Mouse (Mus musculus) neural tube, embryonic 14.5 days (tissue): ENCODE data around the gene Trim29. TPM values are rescaled to one million over a fixed set of nuclear protein-coding genes. Genes with fewer than 3 reads are reported as not detected.
A peak's percentile ranks its signal among the peaks of the same experiment; 100 is the strongest.

Experiments
- ATAC-seq: fragments of 200-750 bp; cut with Nextera tagmentation; 2 replicates; pipeline ENCODE4 v1.8.0; 2017; ENCODE audit warnings: low read depth, mild to moderate bottlenecking, moderate TSS enrichment, moderate library complexity
- H3K27ac ChIP-seq: fragments of 300-500 bp; sonication (generic); 2 replicates; pipeline ENCODE4 v1.5.1; 2014; ENCODE audit warnings: low read depth, mild to moderate bottlenecking, control low read depth, low read length, moderate library complexity, mixed read lengths
- H3K27me3 ChIP-seq: fragments of 300-500 bp; sonication (generic); 2 replicates; pipeline ENCODE4 v1.6.1; 2014; ENCODE audit warnings: low read length; ENCODE audit not compliant: control insufficient read depth, insufficient read depth
- H3K36me3 ChIP-seq: fragments of 300-500 bp; sonication (generic); 2 replicates; pipeline ENCODE4 v1.6.1; 2014; ENCODE audit warnings: low read length, mixed read lengths; ENCODE audit not compliant: control insufficient read depth, insufficient read depth
- H3K4me1 ChIP-seq: fragments of 300-500 bp; sonication (generic); 2 replicates; pipeline ENCODE4 v1.6.1; 2014; ENCODE audit warnings: low read length; ENCODE audit not compliant: control insufficient read depth, insufficient read depth
- H3K4me2 ChIP-seq: fragments of 300-500 bp; sonication (generic); 2 replicates; pipeline ENCODE4 v1.6.1; 2014; ENCODE audit warnings: mild to moderate bottlenecking, low read depth, low read length, control low read depth
- H3K4me3 ChIP-seq: fragments of 300-500 bp; sonication (generic); 2 replicates; pipeline ENCODE4 v1.5.1; 2014; ENCODE audit warnings: low read depth, low read length, control low read depth, mixed read lengths
- H3K9ac ChIP-seq: fragments of 300-500 bp; sonication (generic); replicated peaks from 2 replicates; pipeline ENCODE4 v1.6.1; 2014; ENCODE audit warnings: low read depth, mild to moderate bottlenecking, control low read depth, low read length, mixed read lengths
- H3K9me3 ChIP-seq: fragments of 300-500 bp; sonication (generic); 2 replicates; pipeline ENCODE4 v1.6.1; 2016; ENCODE audit warnings: low read length; ENCODE audit not compliant: control insufficient read depth
- WGBS: fragments of 180-500 bp; shearing (Covaris S2); extraction: QIAGEN DNeasy Blood & Tissue Kit; methylation state at CpG from one replicate; pipeline ENCODE4 v1.1.7; 2014; 5-methylcytosine and 5-hydroxymethylcytosine counted together
- polyA plus RNA-seq: library from polyadenylated mRNA; unstranded; fragments of >200 nt; fragmentation: Nextera tagmentation; extraction: Ambion mirVana; gene quantifications from 2 replicates; pipeline ENCODE4 v1.2.1, GENCODE M21; 2014

Trim29 gene
- polyA plus RNA-seq, 1 experiment from 2014 or later: not detected

- no peak overlapping the region for H3K27ac ChIP-seq
- no peaks in the 10 kb centered on the region for H3K36me3 ChIP-seq
- peak overlapping the region; percentile 1; the same call in 1 of the 2 replicates for H3K9ac ChIP-seq
- H3K27me3 ChIP-seq: peaks cover 27% of the 10 kb centered on the region
- H3K4me2 ChIP-seq: 0 out of 2 replicates have a peak overlapping the region, but pooled peaks have one; percentile 19
- no peak overlapping the region for H3K4me3 ChIP-seq
- H3K9me3 ChIP-seq: no peaks in the 10 kb centered on the region
- H3K4me1 ChIP-seq: 0 out of 2 replicates have a peak, but pooled peaks cover 4% of the 10 kb centered on the region
- WGBS: 3% methylated on average over 17 of the region's 17 CpGs
- no peak for ATAC-seq
Measured at GRCm38 (mm10) chr9:43270723-43271252, 39.9 kb upstream of the Trim29 start.

- 0 out of 2 replicates have a peak, but pooled peaks cover 4% of the 10 kb centered on the region for H3K4me1 ChIP-seq
- H3K4me2 ChIP-seq: no peak overlapping the region
- no peaks in the 10 kb centered on the region for H3K9me3 ChIP-seq
- no peaks in the 10 kb centered on the region for H3K36me3 ChIP-seq
- peaks cover 27% of the 10 kb centered on the region for H3K27me3 ChIP-seq
- H3K4me3 ChIP-seq: no peak overlapping the region
- H3K27ac ChIP-seq: no peak overlapping the region
- ATAC-seq: no peak
- no peak overlapping the region for H3K9ac ChIP-seq
- WGBS: 36% methylated on average over 14 of the region's 14 CpGs
Measured at GRCm38 (mm10) chr9:43271761-43272518, 38.7 kb upstream of the Trim29 start.

- Histone ChIP-seq H3K27ac (no peak overlapping the region), H3K36me3 (no peaks in the 10 kb centered on the region), H3K4me3 (no peak overlapping the region), H3K9me3 (no peaks in the 10 kb centered on the region), H3K27me3 (peaks cover 27% of the 10 kb centered on the region), H3K4me2 (no peak overlapping the region), H3K4me1 (0 out of 2 replicates have a peak, but pooled peaks cover 4% of the 10 kb centered on the region), H3K9ac (no peak overlapping the region)
- whole genome bisulfite sequencing: 84% methylated on average over 9 of the region's 9 CpGs
- no peak for ATAC-seq
Measured at GRCm38 (mm10) chr9:43273735-43274134, 36.9 kb upstream of the Trim29 start.

GRCm38 (mm10) chr9:43284284-43284683 lies 26.4 kb upstream of the Trim29 start:
- no peaks in the 10 kb centered on the region for H3K27me3 ChIP-seq
- H3K9me3 ChIP-seq: no peaks in the 10 kb centered on the region
- ATAC-seq: peak; percentile 91
- no peak overlapping the region for H3K9ac ChIP-seq
- WGBS: 4% methylated on average over 6 of the region's 6 CpGs
- H3K36me3 ChIP-seq: no peaks in the 10 kb centered on the region
- H3K4me2 ChIP-seq: no peak overlapping the region
- no peaks in the 10 kb centered on the region for H3K4me1 ChIP-seq
- no peak overlapping the region for H3K27ac ChIP-seq
- H3K4me3 ChIP-seq: no peak overlapping the region

GRCm38 (mm10) chr9:43285281-43285680 lies 25.4 kb upstream of the Trim29 start:
- H3K9ac ChIP-seq: no peak overlapping the region
- no peaks in the 10 kb centered on the region for H3K9me3 ChIP-seq
- no peak for ATAC-seq
- H3K27me3 ChIP-seq: no peaks in the 10 kb centered on the region
- no peak overlapping the region for H3K4me2 ChIP-seq
- 85% methylated on average over 4 of the region's 4 CpGs for WGBS
- no peaks in the 10 kb centered on the region for H3K36me3 ChIP-seq
- no peak overlapping the region for H3K27ac ChIP-seq
- H3K4me1 ChIP-seq: no peaks in the 10 kb centered on the region
- H3K4me3 ChIP-seq: no peak overlapping the region

- no peaks in the 10 kb centered on the region for H3K4me1 ChIP-seq
- no peak overlapping the region for H3K4me2 ChIP-seq
- no peak overlapping the region for H3K27ac ChIP-seq
- 2% methylated on average over 20 of the region's 20 CpGs for WGBS
- H3K27me3 ChIP-seq: no peaks in the 10 kb centered on the region
- no peaks in the 10 kb centered on the region for H3K9me3 ChIP-seq
- no peak overlapping the region for H3K9ac ChIP-seq
- ATAC-seq: peak; percentile 53; the same call in 1 of the 2 replicates
- H3K36me3 ChIP-seq: no peaks in the 10 kb centered on the region
- no peak overlapping the region for H3K4me3 ChIP-seq
Measured at GRCm38 (mm10) chr9:43286870-43287269, 23.8 kb upstream of the Trim29 start.

- Histone ChIP-seq H3K27me3 (no peaks in the 10 kb centered on the region), H3K4me2 (no peak overlapping the region), H3K9me3 (no peaks in the 10 kb centered on the region), H3K4me1 (no peaks in the 10 kb centered on the region), H3K36me3 (no peaks in the 10 kb centered on the region), H3K9ac (no peak overlapping the region), H3K27ac (no peak overlapping the region), H3K4me3 (no peak overlapping the region)
- 84% methylated on average over 6 of the region's 6 CpGs for WGBS
- ATAC-seq: no peak
Measured at GRCm38 (mm10) chr9:43293058-43293457, 17.6 kb upstream of the Trim29 start.

GRCm38 (mm10) chr9:43300394-43300793 lies 10.3 kb upstream of the Trim29 start:
- no peaks in the 10 kb centered on the region for H3K9me3 ChIP-seq
- H3K4me3 ChIP-seq: no peak overlapping the region
- no peaks in the 10 kb centered on the region for H3K27me3 ChIP-seq
- no peaks in the 10 kb centered on the region for H3K36me3 ChIP-seq
- 68% methylated on average over 10 of the region's 10 CpGs for WGBS
- H3K27ac ChIP-seq: no peak overlapping the region
- no peak overlapping the region for H3K4me2 ChIP-seq
- ATAC-seq: no peak
- no peak overlapping the region for H3K9ac ChIP-seq
- H3K4me1 ChIP-seq: no peaks in the 10 kb centered on the region

- Histone ChIP-seq H3K36me3 (no peaks in the 10 kb centered on the region), H3K9ac (no peak overlapping the region), H3K4me2 (no peak overlapping the region), H3K4me1 (no peaks in the 10 kb centered on the region), H3K27me3 (no peaks in the 10 kb centered on the region), H3K9me3 (no peaks in the 10 kb centered on the region), H3K4me3 (no peak overlapping the region), H3K27ac (no peak overlapping the region)
- WGBS: 80% methylated on average over 4 of the region's 4 CpGs
- ATAC-seq: no peak
Measured at GRCm38 (mm10) chr9:43302989-43303388, 7.7 kb upstream of the Trim29 start.
